Mouse (Mus musculus) testis, adult 2 months (tissue): ENCODE results near the gene Smim8. TPM values are rescaled to one million over a fixed set of nuclear protein-coding genes. Genes with fewer than 3 reads are reported as not detected.
A peak's percentile ranks its signal among the peaks of the same experiment; 100 is the strongest.
"Not testable (repeated sequence)": the region's sequence is repeated elsewhere in the genome, so short reads cannot be mapped to it uniquely, and the experiment has no call there.

ENCODE experiments used
- H3K27ac ChIP-seq: fragments of 200-500 bp; 2 replicates; pipeline ENCODE4 v1.5.1; 2012; ENCODE audit warnings: low read depth, low read length; ENCODE audit not compliant: control insufficient read depth, insufficient read depth
- H3K27me3 ChIP-seq: fragments of 200-500 bp; 2 replicates; pipeline ENCODE4 v1.6.1; 2012; ENCODE audit warnings: mild to moderate bottlenecking, low read length, moderate library complexity; ENCODE audit not compliant: control insufficient read depth, insufficient read depth
- H3K36me3 ChIP-seq: fragments of 200-500 bp; 2 replicates; pipeline ENCODE4 v1.6.1; 2012; ENCODE audit warnings: mild to moderate bottlenecking, low read length; ENCODE audit not compliant: control insufficient read depth, insufficient read depth
- H3K4me1 ChIP-seq: fragments of 200-500 bp; 2 replicates; pipeline ENCODE4 v1.6.1; 2012; ENCODE audit warnings: low read length; ENCODE audit not compliant: control insufficient read depth, insufficient read depth
- H3K4me3 ChIP-seq: fragments of 200-500 bp; 2 replicates; pipeline ENCODE4 v1.5.1; 2012; ENCODE audit warnings: low read depth, mild to moderate bottlenecking, low read length, moderate library complexity, mixed read lengths; ENCODE audit not compliant: control insufficient read depth
- CTCF ChIP-seq: fragments of 200-500 bp; IDR thresholded peaks from 2 replicates; pipeline ENCODE4 v1.5.1; 2012; ENCODE audit warnings: low read depth, mild to moderate bottlenecking, inconsistent platforms, low read length, moderate library complexity; ENCODE audit not compliant: control insufficient read depth, insufficient read depth, insufficient replicate concordance
- POLR2A ChIP-seq: fragments of 200-500 bp; IDR thresholded peaks from 2 replicates; pipeline ENCODE4 v1.6.1; 2012; ENCODE audit warnings: low read depth, mild to moderate bottlenecking, inconsistent platforms, low read length, moderate library complexity; ENCODE audit not compliant: control insufficient read depth
- polyA plus RNA-seq: library from polyadenylated mRNA; depleted of rRNA; stranded (reverse); fragments of >200 nt; gene quantifications from 2 replicates; pipeline ENCODE4 v1.2.3, GENCODE M21; 2012; rRNA removed

Gene Smim8
- polyA plus RNA-seq, 1 experiment: 51.0 TPM

- Histone ChIP-seq H3K27me3 (no peaks in the 10 kb centered on the region), H3K27ac (peak within 1 kb of the TSS; percentile 92), H3K4me1 (no peaks in the 10 kb centered on the region), H3K4me3 (peak within 1 kb of the TSS; percentile 92), H3K36me3 (no peaks in the 10 kb centered on the region)
- TF ChIP-seq POLR2A (peak; percentile 96), CTCF (no peak)
Observed at GRCm38 (mm10) chr4:34729851-34730341, 48.3 kb downstream of the Smim8 start, which contains the start of gene Cfap206. TSS of gene Cfap206 (minus strand) at chr4:34730206.

- H3K4me3 ChIP-seq, H3K36me3 ChIP-seq, H3K4me1 ChIP-seq, H3K27me3 ChIP-seq, H3K27ac ChIP-seq: not testable (repeated sequence)
Observed at GRCm38 (mm10) chr4:34725710-34726109, 52.5 kb downstream of the Smim8 start.

- H3K27me3 ChIP-seq: no peaks in the 10 kb centered on the region
Observed at GRCm38 (mm10) chr4:34724306-34724705, 53.9 kb downstream of the Smim8 start.

GRCm38 (mm10) chr4:34723186-34723585 lies 55.0 kb downstream of the Smim8 start:
- TF ChIP-seq CTCF (no peak), POLR2A (no peak)
- no peaks in the 10 kb centered on the region for H3K27me3 ChIP-seq
- H3K36me3 ChIP-seq: no peaks in the 10 kb centered on the region; the same call in 1 of the 2 replicates
- H3K4me3 ChIP-seq: no peak overlapping the region
- H3K27ac ChIP-seq: no peak overlapping the region
- H3K4me1 ChIP-seq: peaks cover 4% of the 10 kb centered on the region; the same call in 1 of the 2 replicates

More at GRCm38 (mm10) chr4:34724306-34724705, 53.9 kb downstream of the Smim8 start:
- no peaks in the 10 kb centered on the region for H3K36me3 ChIP-seq
- H3K4me1 ChIP-seq: peaks cover 4% of the 10 kb centered on the region; the same call in 1 of the 2 replicates
- no peak for TF ChIP-seq CTCF
- no peak for TF ChIP-seq POLR2A
- no peak overlapping the region for H3K27ac ChIP-seq
- no peak overlapping the region for H3K4me3 ChIP-seq

- H3K27ac ChIP-seq: no peak overlapping the region
- H3K36me3 ChIP-seq: peaks cover 1% of the 10 kb centered on the region; the same call in 1 of the 2 replicates
- TF ChIP-seq POLR2A (no peak), CTCF (peak; percentile 42; the same call in 1 of the 2 replicates)
- H3K4me1 ChIP-seq: peaks cover 4% of the 10 kb centered on the region; the same call in 1 of the 2 replicates
- no peaks in the 10 kb centered on the region for H3K27me3 ChIP-seq
- no peak overlapping the region for H3K4me3 ChIP-seq
Observed at GRCm38 (mm10) chr4:34720127-34720895, 57.9 kb downstream of the Smim8 start.

- no peak for TF ChIP-seq CTCF
- no peak for TF ChIP-seq POLR2A
- H3K4me1 ChIP-seq: peaks cover 4% of the 10 kb centered on the region; the same call in 1 of the 2 replicates
- peaks cover 1% of the 10 kb centered on the region; the same call in 1 of the 2 replicates for H3K36me3 ChIP-seq
- H3K27ac ChIP-seq: no peak overlapping the region
- no peak overlapping the region for H3K4me3 ChIP-seq
- no peaks in the 10 kb centered on the region for H3K27me3 ChIP-seq
Observed at GRCm38 (mm10) chr4:34719421-34719820, 58.8 kb downstream of the Smim8 start.

Other genes starting within 250 kb of the Smim8 start
- 108 and 109 TPM in 2 replicates for gene Akirin2, start 227.5 kb downstream of the Smim8 start, polyA plus RNA-seq
- gene Orc3, start 163.5 kb downstream of the Smim8 start, polyA plus RNA-seq: 11.9 and 14.1 TPM in 2 replicates
- gene Rars2, start 163.5 kb downstream of the Smim8 start, polyA plus RNA-seq: 10.6 and 13.7 TPM in 2 replicates
- gene Slc35a1, start 91.0 kb downstream of the Smim8 start, polyA plus RNA-seq: 3.1 and 4.5 TPM in 2 replicates
- gene Cfap206, start 48.2 kb downstream of the Smim8 start, polyA plus RNA-seq: 456 and 463 TPM in 2 replicates
- 14.8 and 18.3 TPM in 2 replicates for gene Gm136, start 22.2 kb downstream of the Smim8 start, polyA plus RNA-seq
- 1.1 and 1.3 TPM in 2 replicates for gene Zfp292, start 104.5 kb upstream of the Smim8 start, polyA plus RNA-seq
- not detected in 2 replicates for gene Cga, start 115.4 kb upstream of the Smim8 start, polyA plus RNA-seq